Mouse (Mus musculus) kidney, adult 18-20 months (tissue): ENCODE results near the gene Cdhr2.
A peak's percentile ranks its signal among the peaks of the same experiment; 100 is the strongest.

Experiments used
- DNase-seq: peaks from one replicate; pipeline ENCODE4 v3.0.0; 2021

Gene Cdhr2

GRCm38 (mm10) chr13:54693558-54694347 lies 7.5 kb upstream of the Cdhr2 start, which contains the start of gene Rnf44:
TSS of gene Rnf44 (minus strand) at chr13:54693907.
- DNase-seq, result peak; percentile 98

GRCm38 (mm10) chr13:54694348-54695060 lies 6.8 kb upstream of the Cdhr2 start:
- DNase-seq, result peak; percentile 96

GRCm38 (mm10) chr13:54695479-54696230 lies 5.6 kb upstream of the Cdhr2 start:
- DNase-seq, result no peak

- no peak for DNase-seq
Observed at GRCm38 (mm10) chr13:54702507-54702906, 1.2 kb downstream of the Cdhr2 start.

GRCm38 (mm10) chr13:54704890-54705289 lies 3.6 kb downstream of the Cdhr2 start:
- no peak for DNase-seq

GRCm38 (mm10) chr13:54710866-54711265 lies 9.6 kb downstream of the Cdhr2 start:
- DNase-seq, result no peak

- DNase-seq, result no peak
Observed at GRCm38 (mm10) chr13:54714393-54714792, 13.1 kb downstream of the Cdhr2 start.

GRCm38 (mm10) chr13:54714996-54715395 lies 13.7 kb downstream of the Cdhr2 start:
- no peak for DNase-seq

- peak; percentile 47 for DNase-seq
Observed at GRCm38 (mm10) chr13:54716916-54717315, 15.7 kb downstream of the Cdhr2 start.

- DNase-seq, result no peak
Observed at GRCm38 (mm10) chr13:54723143-54723542, 21.9 kb downstream of the Cdhr2 start.

GRCm38 (mm10) chr13:54726131-54726530 lies 24.9 kb downstream of the Cdhr2 start:
- no peak for DNase-seq

- no peak for DNase-seq
Observed at GRCm38 (mm10) chr13:54736931-54737330, 35.7 kb downstream of the Cdhr2 start.

GRCm38 (mm10) chr13:54737488-54738212 lies 36.4 kb downstream of the Cdhr2 start:
- DNase-seq, result peak; percentile 7

- no peak for DNase-seq
Observed at GRCm38 (mm10) chr13:54738213-54738601, 36.9 kb downstream of the Cdhr2 start.

GRCm38 (mm10) chr13:54746110-54746509 lies 44.8 kb downstream of the Cdhr2 start:
- DNase-seq, result no peak

- no peak for DNase-seq
Observed at GRCm38 (mm10) chr13:54746896-54747295, 45.6 kb downstream of the Cdhr2 start.

GRCm38 (mm10) chr13:54748190-54748589 lies 46.9 kb downstream of the Cdhr2 start:
- DNase-seq, result no peak

- DNase-seq, result no peak
Observed at GRCm38 (mm10) chr13:54748721-54749060, 47.4 kb downstream of the Cdhr2 start.

- peak; percentile 27 for DNase-seq
Observed at GRCm38 (mm10) chr13:54749061-54749863, 48.0 kb downstream of the Cdhr2 start.

- DNase-seq, result no peak
Observed at GRCm38 (mm10) chr13:54749864-54750411, 48.7 kb downstream of the Cdhr2 start, which contains the start of gene Gprin1. TSS of gene Gprin1 (minus strand) at chr13:54749874.

- peak; percentile 12 for DNase-seq
Observed at GRCm38 (mm10) chr13:54750699-54751098, 49.4 kb downstream of the Cdhr2 start.

- DNase-seq, result no peak
Observed at GRCm38 (mm10) chr13:54752656-54753055, 51.4 kb downstream of the Cdhr2 start.
